Mouse (Mus musculus) bone marrow, adult 2 months (tissue): ENCODE results near the gene Cbx3.

Source experiments
- CTCF ChIP-seq: fragments of 200-500 bp; IDR thresholded peaks from 2 replicates; pipeline ENCODE4 v1.5.1; 2011; ENCODE audit warnings: low read length, control low read depth; ENCODE audit not compliant: control insufficient read depth, insufficient read depth
- POLR2A ChIP-seq: fragments of 200-500 bp; IDR thresholded peaks from 2 replicates; pipeline ENCODE4 v1.6.1; 2011; ENCODE audit warnings: low read depth, mild to moderate bottlenecking, control low read depth, low read length, borderline replicate concordance; ENCODE audit not compliant: control insufficient read depth

- TF ChIP-seq POLR2A, result no peak
- no peak for TF ChIP-seq CTCF
These were observed 31.3 kb upstream of the Cbx3 start for GRCm38 (mm10) chr6:51438826-51439330.
